Mouse (Mus musculus) ES-E14 (cell line): ENCODE results near the gene Gm11111.

Experiments used
- CHD2 ChIP-seq: IDR thresholded peaks from 2 replicates; pipeline ENCODE4 v1.6.1; 2014; ENCODE audit warnings: mild to moderate bottlenecking, low read depth, low read length, inconsistent platforms
- ZC3H11A ChIP-seq: IDR thresholded peaks from 2 replicates; pipeline ENCODE4 v1.6.1; 2012; ENCODE audit warnings: low read depth, mild to moderate bottlenecking, inconsistent platforms, low read length, borderline replicate concordance
- ZNF384 ChIP-seq: IDR thresholded peaks from 2 replicates; pipeline ENCODE4 v1.6.1; 2012; ENCODE audit warnings: low read depth, low read length, inconsistent platforms

DNA sequence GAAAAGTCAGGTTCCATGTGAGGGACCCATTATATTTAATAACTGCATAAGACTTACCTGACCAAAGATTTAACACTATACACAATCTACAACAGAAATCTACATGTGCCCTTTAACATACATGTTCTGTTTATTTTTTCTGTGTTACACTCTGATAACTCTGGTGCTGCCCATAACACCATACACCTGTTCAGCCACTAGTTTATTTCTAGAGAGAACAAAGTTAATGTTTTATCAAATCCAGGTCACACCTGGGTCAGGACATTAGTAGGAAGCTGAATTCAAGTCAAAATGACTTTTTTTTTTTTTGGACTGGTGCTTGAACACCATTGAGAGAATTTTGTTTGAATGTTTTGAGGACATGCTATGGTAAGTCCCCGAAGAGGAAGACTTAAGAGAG is 28.7 kb upstream of the Gm11111 start:
- TF ChIP-seq ZNF384 (no peak), CHD2 (no peak), ZC3H11A (no peak)
